Mouse (Mus musculus) hindbrain, embryonic 11.5 days (tissue): ENCODE measurements at regions not wholly inside any gene's neighbourhood (a gene's known extent, or its start where the extent isn't known, plus 50 kb on each side); places are given as distances from the start of the nearest gene placed in this dataset.

ENCODE experiments used
- ATAC-seq: fragments of 200-750 bp; cut with Nextera tagmentation; 2 replicates; pipeline ENCODE4 v1.8.0; 2017; ENCODE audit warnings: mild to moderate bottlenecking, moderate TSS enrichment, moderate library complexity; ENCODE audit not compliant: low FRiP score
- DNase-seq: peaks from one replicate; pipeline ENCODE4 v3.0.0-alpha.2; 2015; ENCODE audit warnings: low spot score
- H3K27ac ChIP-seq: fragments of 300-500 bp; sonication (generic); 2 replicates; pipeline ENCODE4 v1.5.1; 2014; ENCODE audit warnings: mild to moderate bottlenecking, low read depth, low read length
- H3K27me3 ChIP-seq: fragments of 300-500 bp; sonication (generic); 2 replicates; pipeline ENCODE4 v1.6.1; 2014; ENCODE audit warnings: mild to moderate bottlenecking, low read length, moderate library complexity, mixed read lengths; ENCODE audit not compliant: control insufficient read depth, insufficient read depth
- H3K36me3 ChIP-seq: fragments of 300-500 bp; sonication (generic); 2 replicates; pipeline ENCODE4 v1.6.1; 2014; ENCODE audit warnings: mild to moderate bottlenecking, low read length, moderate library complexity, mixed read lengths; ENCODE audit not compliant: control insufficient read depth, insufficient read depth
- H3K4me1 ChIP-seq: fragments of 300-500 bp; sonication (generic); replicated peaks from 2 replicates; pipeline ENCODE4 v1.6.1; 2014; ENCODE audit warnings: low read length, mixed read lengths; ENCODE audit not compliant: control insufficient read depth, insufficient read depth
- H3K4me2 ChIP-seq: fragments of 300-500 bp; sonication (generic); replicated peaks from 2 replicates; pipeline ENCODE4 v1.6.1; 2014; ENCODE audit warnings: mild to moderate bottlenecking, low read depth, low read length
- H3K4me3 ChIP-seq: fragments of 300-500 bp; sonication (generic); 2 replicates; pipeline ENCODE4 v1.5.1; 2014; ENCODE audit warnings: low read depth, low read length
- H3K9ac ChIP-seq: fragments of 300-500 bp; sonication (generic); 2 replicates; pipeline ENCODE4 v1.6.1; 2014; ENCODE audit warnings: low read depth, low read length
- H3K9me3 ChIP-seq: fragments of 300-500 bp; sonication (generic); 2 replicates; pipeline ENCODE4 v1.6.1; 2016; ENCODE audit warnings: low read length; ENCODE audit not compliant: control insufficient read depth
- WGBS: fragments of 180-500 bp; shearing (Covaris S2); extraction: QIAGEN DNeasy Blood & Tissue Kit; methylation state at CpG from one replicate; pipeline ENCODE4 v1.1.7; 2014; 5-methylcytosine and 5-hydroxymethylcytosine counted together

GRCm38 (mm10) chr12:106445151-106445550 lies 435.1 kb downstream of the Vrk1 start:
- Histone ChIP-seq H3K4me1 (no peaks in the 10 kb centered on the region), H3K27me3 (no peaks in the 10 kb centered on the region), H3K4me2 (no peak overlapping the region), H3K27ac (no peak overlapping the region), H3K9me3 (no peaks in the 10 kb centered on the region), H3K9ac (no peak overlapping the region), H3K4me3 (no peak overlapping the region), H3K36me3 (no peaks in the 10 kb centered on the region)
- ATAC-seq (no peak), DNase-seq (no peak)
- 71% methylated on average over 7 of the region's 7 CpGs for WGBS

- no peaks in the 10 kb centered on the region for H3K4me1 ChIP-seq
- H3K36me3 ChIP-seq: no peaks in the 10 kb centered on the region
- H3K27ac ChIP-seq: no peak overlapping the region
- no peak overlapping the region for H3K4me3 ChIP-seq
- 60% methylated on average over 10 of the region's 10 CpGs for WGBS
- no peaks in the 10 kb centered on the region for H3K9me3 ChIP-seq
- H3K4me2 ChIP-seq: no peak overlapping the region
- no peaks in the 10 kb centered on the region for H3K27me3 ChIP-seq
- H3K9ac ChIP-seq: no peak overlapping the region
- ATAC-seq: no peak
- no peak for DNase-seq
Observed at GRCm38 (mm10) chr12:106445976-106446375, 435.9 kb downstream of the Vrk1 start.

GRCm38 (mm10) chr12:106446876-106447532 lies 437.0 kb downstream of the Vrk1 start:
- Histone ChIP-seq H3K4me1 (no peaks in the 10 kb centered on the region), H3K9ac (no peak overlapping the region), H3K27ac (no peak overlapping the region), H3K4me2 (no peak overlapping the region), H3K36me3 (no peaks in the 10 kb centered on the region), H3K27me3 (no peaks in the 10 kb centered on the region), H3K9me3 (no peaks in the 10 kb centered on the region), H3K4me3 (no peak overlapping the region)
- ATAC-seq: peak; percentile 54; the same call in 1 of the 2 replicates
- DNase-seq: no peak
- 65% methylated on average over 20 of the region's 20 CpGs for WGBS

GRCm38 (mm10) chr12:106448551-106448950 lies 438.5 kb downstream of the Vrk1 start:
- WGBS: 91% methylated on average over 6 of the region's 6 CpGs
- H3K27ac ChIP-seq: no peak overlapping the region
- no peaks in the 10 kb centered on the region for H3K4me1 ChIP-seq
- no peaks in the 10 kb centered on the region for H3K27me3 ChIP-seq
- H3K4me3 ChIP-seq: no peak overlapping the region
- no peak overlapping the region for H3K9ac ChIP-seq
- no peak for DNase-seq
- H3K36me3 ChIP-seq: no peaks in the 10 kb centered on the region
- no peaks in the 10 kb centered on the region for H3K9me3 ChIP-seq
- no peak for ATAC-seq
- no peak overlapping the region for H3K4me2 ChIP-seq

GRCm38 (mm10) chr12:106453491-106453890 lies 443.5 kb downstream of the Vrk1 start:
- H3K9ac ChIP-seq: no peak overlapping the region
- H3K27ac ChIP-seq: no peak overlapping the region
- H3K4me2 ChIP-seq: no peak overlapping the region
- no peaks in the 10 kb centered on the region for H3K9me3 ChIP-seq
- no peaks in the 10 kb centered on the region for H3K36me3 ChIP-seq
- no peaks in the 10 kb centered on the region for H3K4me1 ChIP-seq
- H3K27me3 ChIP-seq: no peaks in the 10 kb centered on the region
- 60% methylated on average over 13 of the region's 13 CpGs for WGBS
- H3K4me3 ChIP-seq: no peak overlapping the region
- no peak for DNase-seq
- no peak for ATAC-seq

DNA sequence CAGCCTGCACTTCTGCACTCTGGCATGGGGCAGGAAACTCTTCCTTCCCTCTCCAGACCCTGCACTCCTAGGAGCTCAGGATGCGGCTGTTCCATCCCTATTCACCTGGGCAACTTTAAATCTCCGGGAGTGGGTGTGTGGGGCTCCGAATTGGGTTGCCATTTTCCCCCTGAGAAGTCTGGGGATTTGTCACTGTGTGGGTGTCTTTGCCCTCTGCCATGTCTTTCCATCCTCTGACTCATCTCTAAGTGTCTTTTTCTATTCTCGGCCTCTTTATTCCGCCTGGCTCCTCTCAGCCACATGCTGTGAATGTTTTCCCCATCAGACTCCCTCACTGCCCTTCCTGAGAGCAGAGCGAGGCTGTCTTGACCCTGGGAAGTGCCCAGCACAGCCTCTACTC lies 448.2 kb downstream of the Vrk1 start:
- DNase-seq (no peak), ATAC-seq (no peak)
- no peak overlapping the region for H3K4me2 ChIP-seq
- 57% methylated on average over 6 of the region's 6 CpGs for WGBS
- no peaks in the 10 kb centered on the region for H3K9me3 ChIP-seq
- no peaks in the 10 kb centered on the region for H3K4me1 ChIP-seq
- H3K36me3 ChIP-seq: no peaks in the 10 kb centered on the region
- no peak overlapping the region for H3K9ac ChIP-seq
- H3K4me3 ChIP-seq: no peak overlapping the region
- H3K27me3 ChIP-seq: no peaks in the 10 kb centered on the region
- H3K27ac ChIP-seq: no peak overlapping the region

GRCm38 (mm10) chr12:106460650-106461049 lies 450.6 kb downstream of the Vrk1 start:
- Histone ChIP-seq H3K4me1 (no peaks in the 10 kb centered on the region), H3K36me3 (no peaks in the 10 kb centered on the region), H3K4me2 (no peak overlapping the region), H3K4me3 (no peak overlapping the region), H3K27me3 (no peaks in the 10 kb centered on the region), H3K9ac (no peak overlapping the region), H3K9me3 (no peaks in the 10 kb centered on the region), H3K27ac (no peak overlapping the region)
- WGBS: 80% methylated on average over 7 of the region's 7 CpGs
- DNase-seq (no peak), ATAC-seq (no peak)

- no peak for DNase-seq
- no peak overlapping the region for H3K9ac ChIP-seq
- H3K4me1 ChIP-seq: no peaks in the 10 kb centered on the region
- 6% methylated on average over 3 of the region's 3 CpGs for WGBS
- no peaks in the 10 kb centered on the region for H3K9me3 ChIP-seq
- H3K27me3 ChIP-seq: no peaks in the 10 kb centered on the region
- H3K4me2 ChIP-seq: no peak overlapping the region
- no peak for ATAC-seq
- H3K4me3 ChIP-seq: no peak overlapping the region
- H3K36me3 ChIP-seq: no peaks in the 10 kb centered on the region
- no peak overlapping the region for H3K27ac ChIP-seq
Observed at GRCm38 (mm10) chr12:106462281-106462680, 452.3 kb downstream of the Vrk1 start.

DNA sequence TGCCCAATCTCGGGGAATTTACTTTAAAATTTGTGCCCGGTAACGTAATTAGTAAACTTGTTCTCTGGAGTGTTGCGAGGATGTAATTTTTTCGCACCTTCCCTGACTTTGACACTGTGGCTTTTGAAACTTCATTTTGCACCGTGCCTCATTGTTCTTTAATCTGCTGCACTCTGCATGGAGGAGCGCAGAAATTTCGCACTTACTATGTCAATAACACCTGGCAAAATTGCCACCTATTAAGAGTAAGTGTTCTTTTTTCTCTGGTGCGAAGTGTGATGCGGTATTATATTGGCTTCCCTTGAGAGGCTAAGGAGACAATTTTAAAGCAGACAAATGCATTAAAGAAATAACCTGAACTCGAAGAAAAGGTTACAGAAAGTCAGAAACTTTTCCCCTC lies 454.7 kb downstream of the Vrk1 start:
- Histone ChIP-seq H3K4me1 (peaks cover 3% of the 10 kb centered on the region; the same call in 1 of the 2 replicates), H3K9me3 (no peaks in the 10 kb centered on the region), H3K9ac (no peak overlapping the region), H3K27ac (no peak overlapping the region), H3K4me2 (no peak overlapping the region), H3K36me3 (no peaks in the 10 kb centered on the region), H3K27me3 (no peaks in the 10 kb centered on the region), H3K4me3 (no peak overlapping the region)
- WGBS: 54% methylated on average over 11 of the region's 11 CpGs
- ATAC-seq (no peak), DNase-seq (no peak)
